Mouse (Mus musculus) CD4-positive, CD25-positive, alpha-beta regulatory T cell, adult 9 weeks (primary cell): ENCODE results near the gene Cphx2. TPM values are rescaled to one million over a fixed set of nuclear protein-coding genes. Genes with fewer than 3 reads are reported as not detected.

Experiments used
- polyA plus RNA-seq: library from polyadenylated mRNA; unstranded; fragments of 100-300 nt; shearing (Covaris generic); gene quantifications from one replicate; pipeline ENCODE4 v1.2.1, GENCODE M21; 2017

The Cphx2 gene
- not detected for polyA plus RNA-seq

DNA sequence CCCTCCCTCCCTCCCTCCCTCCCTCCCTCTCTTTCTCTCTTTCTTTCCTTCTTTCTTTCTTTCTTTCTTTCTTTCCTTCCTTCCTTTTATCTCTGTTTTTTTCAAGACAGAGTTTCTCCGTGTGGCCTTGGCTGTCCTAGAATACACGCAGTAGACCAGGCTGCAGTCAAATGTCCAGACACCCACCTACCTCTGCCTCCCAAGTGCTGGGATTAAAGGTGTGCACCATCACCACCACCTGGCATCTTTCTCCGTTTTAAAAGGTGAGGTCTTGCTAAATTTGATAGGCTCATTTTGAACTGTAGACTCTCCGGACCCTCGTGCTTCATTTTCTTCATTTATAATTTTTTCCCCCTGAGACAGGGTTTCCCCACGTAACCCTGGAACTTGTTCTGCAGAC lies at the start of gene Cphx2:
Cphx2 (plus strand) TSS at position 301 of the 400 bp plus-strand sequence.

DNA sequence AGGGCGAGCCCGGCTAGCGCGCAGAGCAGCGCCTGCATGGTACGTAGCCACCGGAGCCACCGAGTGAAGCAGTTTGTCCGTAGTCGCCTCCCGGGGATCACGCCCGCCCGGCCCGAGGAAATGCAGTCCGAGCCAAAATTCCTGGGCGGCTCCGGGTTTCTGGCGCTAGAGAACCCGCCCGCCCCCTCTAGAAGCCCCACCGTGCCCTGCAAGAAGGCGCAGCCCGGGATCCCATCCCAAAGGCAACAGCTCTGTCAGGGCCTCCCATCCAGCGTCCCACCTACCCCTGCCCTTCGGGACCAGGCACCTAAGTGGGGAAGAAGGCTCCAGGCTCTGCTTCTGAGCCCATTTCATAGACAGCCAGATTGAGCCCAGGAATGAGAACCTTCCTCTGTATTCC lies 38.7 kb upstream of the Cphx2 start, which contains the start of gene Gm9780:
Gm9780 (minus strand) TSS at position 101 of the 400 bp plus-strand sequence.

DNA sequence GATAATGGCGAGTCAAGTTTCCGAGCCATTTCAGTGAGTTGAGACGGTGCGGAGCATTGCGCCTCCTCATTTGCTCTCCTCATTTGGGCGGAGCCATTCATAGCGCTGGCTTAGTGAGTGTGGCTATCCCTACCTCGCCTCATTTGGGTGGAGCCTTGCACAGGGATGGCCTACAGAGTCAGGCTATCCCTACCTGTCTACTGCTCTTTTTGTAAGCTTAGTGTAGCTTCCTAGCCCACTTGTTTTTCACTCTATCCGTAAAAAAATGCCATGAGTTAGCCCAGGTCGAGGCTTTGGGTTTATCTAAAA lies 14.0 kb upstream of the Cphx2 start, which contains the start of gene Tmem254c:
Tmem254c (minus strand) TSS at position 31 of the 309 bp plus-strand sequence.

DNA sequence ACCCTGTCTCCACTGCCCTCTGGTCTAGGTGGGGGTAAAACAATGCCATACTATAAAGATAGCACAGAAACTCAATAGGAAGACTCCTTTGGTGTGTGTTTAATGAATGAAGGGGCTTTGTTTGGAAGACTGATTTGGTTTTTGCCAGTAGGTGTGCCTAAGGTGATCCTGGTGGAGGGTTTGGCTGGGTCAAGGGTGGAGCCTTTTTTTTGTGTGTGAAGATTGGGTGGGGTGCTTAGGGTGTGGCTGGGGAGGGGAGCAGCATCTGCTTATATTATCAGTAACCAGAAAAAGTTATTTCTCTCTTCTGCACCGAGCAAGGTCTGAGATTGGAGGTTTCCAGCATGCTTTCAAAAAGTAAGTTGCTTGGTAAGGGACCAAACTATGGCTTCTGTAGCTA lies 681 bp downstream of the Cphx2 start, which contains the start of gene Cphx3:
Cphx3 (plus strand) TSS at position 301 of the 400 bp plus-strand sequence.

DNA sequence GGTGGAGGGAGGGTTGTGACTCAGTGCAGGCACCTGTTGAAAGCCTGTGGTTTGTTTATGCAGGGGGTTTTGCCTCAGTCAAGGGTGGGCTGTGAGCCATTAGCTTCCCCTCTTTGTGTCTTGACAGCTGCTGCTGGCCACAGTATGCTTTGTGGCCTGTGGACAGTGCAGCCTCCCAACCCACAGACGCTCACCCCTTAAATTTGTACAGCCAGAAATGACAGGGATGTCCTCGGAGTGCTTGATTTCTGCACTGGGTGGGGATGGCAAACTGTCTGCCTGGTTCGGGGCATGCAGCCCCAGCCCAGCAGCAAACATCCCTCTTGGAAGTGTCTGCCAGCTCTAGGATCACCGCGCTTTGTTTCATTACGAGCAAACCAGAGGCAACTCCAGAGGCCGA lies 36.8 kb downstream of the Cphx2 start, which contains the start of gene Duxbl2:
Duxbl2 (plus strand) TSS at position 200 of the 400 bp plus-strand sequence.

Other genes with a start within 250 kb of the Cphx2 start
- 70.4 TPM for gene Anxa11, start 239.4 kb upstream of the Cphx2 start, polyA plus RNA-seq
- gene Plac9a, start 178.4 kb upstream of the Cphx2 start, polyA plus RNA-seq: not detected
- 12.0 TPM for gene Tmem254a, start 153.8 kb upstream of the Cphx2 start, polyA plus RNA-seq
- not detected for gene Cphx1, start 143.2 kb upstream of the Cphx2 start, polyA plus RNA-seq
- gene Duxbl1, start 102.9 kb upstream of the Cphx2 start, polyA plus RNA-seq: not detected
- not detected for gene Gm9780, start 38.8 kb upstream of the Cphx2 start, polyA plus RNA-seq
- 164 TPM for gene Tmem254c, start 14.2 kb upstream of the Cphx2 start, polyA plus RNA-seq
- not detected for gene Cphx3, start 781 bp downstream of the Cphx2 start, polyA plus RNA-seq
- not detected for gene Duxbl2, start 36.8 kb downstream of the Cphx2 start, polyA plus RNA-seq
- gene Plac9b, start 101.0 kb downstream of the Cphx2 start, polyA plus RNA-seq: not detected
- gene Tmem254b, start 125.5 kb downstream of the Cphx2 start, polyA plus RNA-seq: 56.3 TPM
- gene Duxbl3, start 176.4 kb downstream of the Cphx2 start, polyA plus RNA-seq: not detected